Mouse (Mus musculus): Measurements from ENCODE around the gene Itpr2. TPM values are rescaled to one million over a fixed set of nuclear protein-coding genes. Genes with fewer than 3 reads are reported as not detected.

Itpr2 gene
- polyA plus RNA-seq, 1 experiment from 2014 or later: 3.3 TPM

DNA sequence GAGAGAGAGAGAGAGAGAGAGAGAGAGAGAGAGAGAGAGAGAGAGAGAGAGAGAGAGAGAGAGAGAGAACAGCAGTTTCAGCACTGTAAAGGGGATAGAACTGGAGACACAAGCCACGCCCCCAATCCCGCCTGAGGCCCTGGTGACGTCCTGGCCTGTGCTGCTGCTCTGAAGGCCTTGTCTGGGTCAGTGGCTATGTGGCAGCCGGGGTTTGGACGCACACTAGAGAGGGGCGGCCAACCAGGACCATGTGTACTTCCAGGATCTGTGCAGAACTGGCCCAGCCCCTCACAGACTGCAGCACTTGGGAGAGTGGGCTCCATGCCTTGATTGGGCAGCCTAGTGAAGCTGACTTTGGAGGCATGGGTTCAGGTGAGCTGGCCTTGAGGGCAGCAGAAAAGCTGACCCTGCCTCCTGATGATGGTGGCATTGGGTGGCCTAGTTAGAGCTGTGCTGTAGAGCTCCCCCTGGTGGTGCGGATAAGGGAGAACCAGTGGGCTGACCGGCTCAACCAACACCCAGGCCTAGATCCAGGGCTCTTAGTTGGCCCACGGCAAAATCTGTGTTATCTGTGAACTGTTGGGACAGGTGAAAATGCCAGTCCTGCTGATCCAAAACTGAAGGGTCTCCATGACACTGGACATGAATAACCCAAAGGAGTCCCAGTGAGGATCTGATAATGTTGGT, 72.2 kb downstream of the Itpr2 start:
- H3K27ac ChIP-seq (replicated peaks; ENCODE audit: low read depth, low read length): no peak overlapping the region
- no peaks in the 10 kb centered on the region for H3K4me1 ChIP-seq (ENCODE audit: control insufficient read depth, insufficient read depth, low read length)
- no peaks in the 10 kb centered on the region for H3K27me3 ChIP-seq (ENCODE audit: control insufficient read depth, insufficient read depth, low read length)
- no peaks in the 10 kb centered on the region for H3K36me3 ChIP-seq (replicated peaks; ENCODE audit: control insufficient read depth, insufficient read depth, low read depth, low read length)
- no peaks in the 10 kb centered on the region for H3K9me3 ChIP-seq (replicated peaks; ENCODE audit: control insufficient read depth, low read length)
- DNase-seq (ENCODE audit: low spot score) (peak; percentile 55), ATAC-seq (replicated peaks; ENCODE audit: insufficient number of reproducible peaks, low FRiP score, low TSS enrichment, low read depth) (0 out of 2 replicates have a peak, but pooled peaks have one; percentile 51)
- H3K4me2 ChIP-seq (ENCODE audit: low read depth, low read length): no peak overlapping the region
- H3K9ac ChIP-seq (replicated peaks; ENCODE audit: low read length): no peak overlapping the region
- WGBS: 45% methylated on average over 9 of the region's 9 CpGs
- H3K4me3 ChIP-seq (ENCODE audit: low read depth, low read length): no peak overlapping the region

DNA sequence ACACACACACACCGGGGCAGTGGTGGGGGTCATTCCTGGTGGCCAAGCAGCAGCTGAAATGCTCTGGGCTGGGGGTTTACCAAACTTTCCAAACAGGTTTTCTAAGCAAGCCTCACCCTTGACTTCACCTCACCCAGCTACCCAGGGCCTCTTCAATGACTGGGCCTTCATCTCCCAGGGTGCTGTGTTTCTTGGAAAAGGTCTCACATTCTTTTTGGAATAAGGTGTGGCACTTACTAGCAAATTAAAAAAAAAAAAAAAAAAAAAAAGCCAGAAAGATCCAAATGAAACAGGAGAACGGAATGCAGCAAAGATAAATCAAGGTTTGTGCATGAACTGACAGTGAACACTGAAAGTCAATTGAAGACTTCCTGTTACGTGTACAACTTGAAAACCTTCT, 77.2 kb downstream of the Itpr2 start:
- H3K36me3 ChIP-seq (replicated peaks; ENCODE audit: control insufficient read depth, insufficient read depth, low read depth, low read length): no peaks in the 10 kb centered on the region
- H3K9ac ChIP-seq (replicated peaks; ENCODE audit: low read length): no peak overlapping the region
- H3K4me1 ChIP-seq (ENCODE audit: control insufficient read depth, insufficient read depth, low read length): no peaks in the 10 kb centered on the region
- H3K4me3 ChIP-seq (ENCODE audit: low read depth, low read length): no peak overlapping the region
- 80% methylated on average over 3 of the region's 3 CpGs for WGBS
- H3K27me3 ChIP-seq (ENCODE audit: control insufficient read depth, insufficient read depth, low read length): no peaks in the 10 kb centered on the region
- no peak for ATAC-seq (replicated peaks; ENCODE audit: insufficient number of reproducible peaks, low FRiP score, low TSS enrichment, low read depth)
- no peak overlapping the region for H3K4me2 ChIP-seq (ENCODE audit: low read depth, low read length)
- no peak for DNase-seq (ENCODE audit: low spot score)
- H3K9me3 ChIP-seq (replicated peaks; ENCODE audit: control insufficient read depth, low read length): no peaks in the 10 kb centered on the region
- H3K27ac ChIP-seq (replicated peaks; ENCODE audit: low read depth, low read length): no peak overlapping the region

GRCm38 (mm10) chr6:146424326-146424725, 77.7 kb downstream of the Itpr2 start:
- H3K4me3 ChIP-seq (ENCODE audit: low read depth, low read length): no peak overlapping the region
- H3K4me2 ChIP-seq (ENCODE audit: low read depth, low read length): no peak overlapping the region
- no peak overlapping the region for H3K9ac ChIP-seq (replicated peaks; ENCODE audit: low read length)
- DNase-seq (ENCODE audit: low spot score) (no peak), ATAC-seq (replicated peaks; ENCODE audit: insufficient number of reproducible peaks, low FRiP score, low TSS enrichment, low read depth) (no peak)
- no peaks in the 10 kb centered on the region for H3K9me3 ChIP-seq (replicated peaks; ENCODE audit: control insufficient read depth, low read length)
- H3K36me3 ChIP-seq (replicated peaks; ENCODE audit: control insufficient read depth, insufficient read depth, low read depth, low read length): no peaks in the 10 kb centered on the region
- WGBS: 82% methylated on average over 6 of the region's 6 CpGs
- no peaks in the 10 kb centered on the region for H3K4me1 ChIP-seq (ENCODE audit: control insufficient read depth, insufficient read depth, low read length)
- H3K27ac ChIP-seq (replicated peaks; ENCODE audit: low read depth, low read length): no peak overlapping the region
- no peaks in the 10 kb centered on the region for H3K27me3 ChIP-seq (ENCODE audit: control insufficient read depth, insufficient read depth, low read length)

DNA sequence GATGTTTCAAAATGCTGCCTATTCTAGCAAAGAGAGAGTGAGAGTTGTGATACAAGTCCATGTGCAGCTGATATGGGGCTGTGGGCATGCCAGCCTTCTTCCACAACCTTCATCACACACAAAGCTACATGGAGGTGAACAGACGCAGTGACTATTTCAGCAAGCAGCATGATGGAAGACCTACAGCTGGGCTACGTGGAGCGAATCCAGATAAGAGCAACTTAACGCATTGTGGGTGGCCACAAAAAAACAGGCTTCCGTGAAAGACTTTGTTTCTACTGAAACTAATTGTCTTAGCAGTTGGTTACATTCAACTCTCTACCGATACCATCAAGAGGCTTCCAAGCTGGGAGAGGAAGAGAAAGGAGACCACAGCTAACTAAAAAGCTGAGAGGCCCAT, 81.3 kb downstream of the Itpr2 start:
- no peaks in the 10 kb centered on the region for H3K4me1 ChIP-seq (ENCODE audit: control insufficient read depth, insufficient read depth, low read length)
- ATAC-seq (replicated peaks; ENCODE audit: insufficient number of reproducible peaks, low FRiP score, low TSS enrichment, low read depth) (no peak), DNase-seq (ENCODE audit: low spot score) (no peak)
- no peak overlapping the region for H3K4me3 ChIP-seq (ENCODE audit: low read depth, low read length)
- no peak overlapping the region for H3K27ac ChIP-seq (replicated peaks; ENCODE audit: low read depth, low read length)
- no peak overlapping the region for H3K9ac ChIP-seq (replicated peaks; ENCODE audit: low read length)
- no peak overlapping the region for H3K4me2 ChIP-seq (ENCODE audit: low read depth, low read length)
- no peaks in the 10 kb centered on the region for H3K36me3 ChIP-seq (replicated peaks; ENCODE audit: control insufficient read depth, insufficient read depth, low read depth, low read length)
- 65% methylated on average over 6 of the region's 6 CpGs for WGBS
- no peaks in the 10 kb centered on the region for H3K27me3 ChIP-seq (ENCODE audit: control insufficient read depth, insufficient read depth, low read length)
- no peaks in the 10 kb centered on the region for H3K9me3 ChIP-seq (replicated peaks; ENCODE audit: control insufficient read depth, low read length)

GRCm38 (mm10) chr6:146416461-146416860, 85.6 kb downstream of the Itpr2 start:
- 83% methylated on average over 2 of the region's 2 CpGs for WGBS
- no peaks in the 10 kb centered on the region for H3K27me3 ChIP-seq (ENCODE audit: control insufficient read depth, insufficient read depth, low read length)

DNA sequence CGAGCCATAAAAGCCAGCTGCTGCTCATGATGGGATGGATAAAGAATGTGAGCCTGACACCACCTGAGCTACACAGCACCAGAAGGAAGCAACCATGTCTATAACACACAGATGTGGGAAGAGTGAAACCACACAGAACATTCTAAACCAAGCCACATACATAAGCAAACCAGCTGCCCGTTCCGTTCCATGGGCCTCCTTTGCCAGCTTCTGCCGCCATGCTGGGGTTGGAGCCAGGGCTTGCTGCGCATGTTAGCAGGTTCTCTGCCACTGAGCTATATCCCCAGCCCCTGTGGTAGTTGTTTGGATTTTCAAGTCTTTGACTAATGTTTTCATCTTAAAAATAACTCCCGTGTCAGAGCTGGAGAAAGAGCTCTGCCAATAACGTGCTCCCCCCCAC, 87.9 kb downstream of the Itpr2 start:
- Histone ChIP-seq H3K27ac (replicated peaks; ENCODE audit: low read depth, low read length) (no peak overlapping the region), H3K27me3 (ENCODE audit: control insufficient read depth, insufficient read depth, low read length) (no peaks in the 10 kb centered on the region), H3K9me3 (replicated peaks; ENCODE audit: control insufficient read depth, low read length) (no peaks in the 10 kb centered on the region), H3K9ac (replicated peaks; ENCODE audit: low read length) (no peak overlapping the region), H3K36me3 (replicated peaks; ENCODE audit: control insufficient read depth, insufficient read depth, low read depth, low read length) (no peaks in the 10 kb centered on the region), H3K4me3 (ENCODE audit: low read depth, low read length) (no peak overlapping the region), H3K4me1 (ENCODE audit: control insufficient read depth, insufficient read depth, low read length) (no peaks in the 10 kb centered on the region), H3K4me2 (ENCODE audit: low read depth, low read length) (no peak overlapping the region)
- DNase-seq (ENCODE audit: low spot score) (no peak), ATAC-seq (replicated peaks; ENCODE audit: insufficient number of reproducible peaks, low FRiP score, low TSS enrichment, low read depth) (no peak)
- WGBS: 76% methylated on average over 7 of the region's 7 CpGs

More at GRCm38 (mm10) chr6:146416461-146416860, 85.6 kb downstream of the Itpr2 start:
- no peak overlapping the region for H3K27ac ChIP-seq (replicated peaks; ENCODE audit: low read depth, low read length)
- no peaks in the 10 kb centered on the region for H3K36me3 ChIP-seq (replicated peaks; ENCODE audit: control insufficient read depth, insufficient read depth, low read depth, low read length)
- no peak overlapping the region for H3K4me3 ChIP-seq (ENCODE audit: low read depth, low read length)
- H3K9me3 ChIP-seq (replicated peaks; ENCODE audit: control insufficient read depth, low read length): no peaks in the 10 kb centered on the region
- ATAC-seq (replicated peaks; ENCODE audit: insufficient number of reproducible peaks, low FRiP score, low TSS enrichment, low read depth): no peak
- H3K4me1 ChIP-seq (ENCODE audit: control insufficient read depth, insufficient read depth, low read length): no peaks in the 10 kb centered on the region
- no peak overlapping the region for H3K9ac ChIP-seq (replicated peaks; ENCODE audit: low read length)
- H3K4me2 ChIP-seq (ENCODE audit: low read depth, low read length): no peak overlapping the region
- DNase-seq (ENCODE audit: low spot score): no peak

DNA sequence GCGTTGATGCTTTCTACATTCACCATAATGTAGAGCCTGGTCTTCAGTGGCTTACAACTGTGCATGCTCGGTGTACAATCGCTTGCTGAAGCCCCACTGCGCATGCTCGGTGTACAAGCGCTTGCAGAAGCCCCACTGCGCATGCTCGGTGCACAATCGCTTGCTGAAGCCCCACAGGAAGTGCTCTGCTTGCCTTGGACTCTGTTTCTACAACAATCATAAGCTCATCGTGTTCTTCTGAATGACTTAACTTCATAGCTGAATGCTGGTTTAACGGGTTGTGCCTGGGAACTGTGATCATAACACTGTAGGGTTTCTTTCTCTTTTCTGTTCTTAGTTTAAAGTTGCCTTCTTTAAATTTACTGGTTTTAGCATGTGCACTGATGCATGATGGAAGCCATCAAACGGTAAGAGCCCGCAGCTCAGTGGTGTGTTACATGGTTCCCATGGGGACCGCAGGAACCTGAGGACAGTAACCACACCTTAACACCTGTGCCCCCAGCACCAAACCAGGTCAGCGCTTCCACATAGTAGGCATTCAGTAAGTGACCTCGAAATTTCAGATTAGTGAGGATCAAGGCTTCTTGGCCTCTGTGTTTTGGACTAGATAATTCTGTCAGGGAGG, 90.5 kb downstream of the Itpr2 start:
- ATAC-seq (replicated peaks; ENCODE audit: insufficient number of reproducible peaks, low FRiP score, low TSS enrichment, low read depth): no peak
- 90% methylated on average over 16 of the region's 16 CpGs for WGBS

DNA sequence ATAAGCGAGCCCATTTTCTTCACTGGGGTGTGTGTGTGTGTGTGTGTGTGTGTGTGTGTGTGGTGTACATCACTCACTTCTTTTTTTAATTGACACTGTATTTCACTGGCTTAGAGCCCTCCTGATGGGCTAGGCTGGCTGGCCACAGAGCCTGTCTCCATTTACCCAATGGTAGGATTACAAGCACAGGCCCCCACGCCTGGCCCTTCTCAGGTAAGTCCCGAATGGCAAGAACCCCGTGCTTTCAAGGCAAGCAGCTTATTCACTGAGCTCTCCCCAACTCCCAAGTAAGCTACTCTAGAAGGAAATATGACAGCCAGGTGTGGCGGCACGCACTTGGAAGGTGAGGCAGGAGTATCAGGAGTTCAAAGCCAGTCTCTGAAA, 91.6 kb downstream of the Itpr2 start:
- Histone ChIP-seq H3K27me3 (ENCODE audit: control insufficient read depth, insufficient read depth, low read length) (no peaks in the 10 kb centered on the region), H3K36me3 (replicated peaks; ENCODE audit: control insufficient read depth, insufficient read depth, low read depth, low read length) (no peaks in the 10 kb centered on the region), H3K27ac (replicated peaks; ENCODE audit: low read depth, low read length) (no peak overlapping the region), H3K4me3 (ENCODE audit: low read depth, low read length) (no peak overlapping the region), H3K4me2 (ENCODE audit: low read depth, low read length) (no peak overlapping the region), H3K9me3 (replicated peaks; ENCODE audit: control insufficient read depth, low read length) (no peaks in the 10 kb centered on the region), H3K4me1 (ENCODE audit: control insufficient read depth, insufficient read depth, low read length) (no peaks in the 10 kb centered on the region), H3K9ac (replicated peaks; ENCODE audit: low read length) (no peak overlapping the region)
- ATAC-seq (replicated peaks; ENCODE audit: insufficient number of reproducible peaks, low FRiP score, low TSS enrichment, low read depth) (no peak), DNase-seq (ENCODE audit: low spot score) (no peak)
- 69% methylated on average over 6 of the region's 6 CpGs for WGBS

More for the DNA sequence above, 90.5 kb downstream of the Itpr2 start:
- H3K36me3 ChIP-seq (replicated peaks; ENCODE audit: control insufficient read depth, insufficient read depth, low read depth, low read length): no peaks in the 10 kb centered on the region
- H3K4me1 ChIP-seq (ENCODE audit: control insufficient read depth, insufficient read depth, low read length): no peaks in the 10 kb centered on the region
- no peak overlapping the region for H3K9ac ChIP-seq (replicated peaks; ENCODE audit: low read length)
- H3K4me2 ChIP-seq (ENCODE audit: low read depth, low read length): no peak overlapping the region
- no peak overlapping the region for H3K27ac ChIP-seq (replicated peaks; ENCODE audit: low read depth, low read length)
- H3K9me3 ChIP-seq (replicated peaks; ENCODE audit: control insufficient read depth, low read length): no peaks in the 10 kb centered on the region
- no peaks in the 10 kb centered on the region for H3K27me3 ChIP-seq (ENCODE audit: control insufficient read depth, insufficient read depth, low read length)
- H3K4me3 ChIP-seq (ENCODE audit: low read depth, low read length): no peak overlapping the region
- no peak for DNase-seq (ENCODE audit: low spot score)
